Mouse (Mus musculus): ENCODE data around the gene Tmbim4. TPM values are rescaled to one million over a fixed set of nuclear protein-coding genes. Genes with fewer than 3 reads are reported as not detected.

The Tmbim4 gene
- polyA plus RNA-seq (2015; fragmentation: Nextera tagmentation; extraction: Ambion mirVana) = 75.4 and 81.2 TPM in 2 replicates

- WGBS (ENCODE audit: insufficient replicate concordance) = 2% methylated on average over 65 of the region's 65 CpGs
- peak within 1 kb of the TSS; percentile 53 for H3K27ac ChIP-seq (ENCODE audit: low read length)
- ATAC-seq (ENCODE audit: low read depth) = peak; percentile 85
Measured at GRCm38 (mm10) chr10:120201131-120201921, at the start of gene Tmbim4. TSS of gene Tmbim4 (plus strand) at chr10:120201590.

DNA sequence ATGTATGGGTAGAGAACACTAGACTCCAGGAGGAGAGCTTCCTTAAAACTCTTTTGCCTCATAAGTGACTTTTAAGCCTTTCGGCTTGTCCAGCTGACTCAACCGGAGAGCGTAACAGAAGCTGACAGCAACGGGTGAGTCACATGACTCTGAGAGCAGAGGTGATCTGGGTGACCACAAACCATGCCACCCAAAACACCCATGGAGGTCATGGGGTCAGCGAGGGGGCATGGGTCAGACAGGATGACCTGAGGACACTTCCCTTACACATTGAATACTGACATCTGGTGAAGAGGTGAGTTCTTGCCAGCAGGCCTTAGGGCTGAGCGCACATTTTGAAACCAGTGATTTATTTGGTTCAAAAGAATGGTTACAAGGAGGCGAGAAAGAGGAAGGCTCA, 49.7 kb upstream of the Tmbim4 start:
- Histone ChIP-seq H3K27me3 (ENCODE audit: control insufficient read depth, insufficient read depth, low read depth, low read length) (no peaks in the 10 kb centered on the region), H3K9me3 (replicated peaks; ENCODE audit: control insufficient read depth, low read length) (no peaks in the 10 kb centered on the region), H3K4me2 (ENCODE audit: low read depth, low read length) (no peak overlapping the region), H3K9ac (ENCODE audit: low read depth, low read length) (no peak overlapping the region), H3K27ac (ENCODE audit: low read length) (no peak overlapping the region), H3K4me1 (ENCODE audit: control insufficient read depth, low read depth, low read length) (no peaks in the 10 kb centered on the region), H3K36me3 (ENCODE audit: control insufficient read depth, insufficient read depth) (no peaks in the 10 kb centered on the region), H3K4me3 (ENCODE audit: low read depth, low read length) (no peak overlapping the region)
- ATAC-seq (ENCODE audit: low read depth) = no peak
- 76% methylated on average over 7 of the region's 7 CpGs for WGBS (ENCODE audit: insufficient replicate concordance)

More at GRCm38 (mm10) chr10:120201131-120201921, at the start of gene Tmbim4:
- peaks cover 12% of the 10 kb centered on the region for H3K27me3 ChIP-seq (ENCODE audit: control insufficient read depth, insufficient read depth, low read depth, low read length)
- peak within 1 kb of the TSS; percentile 69 for H3K4me3 ChIP-seq (ENCODE audit: low read depth, low read length)
- H3K9me3 ChIP-seq (replicated peaks; ENCODE audit: control insufficient read depth, low read length) = no peaks in the 10 kb centered on the region
- peak within 1 kb of the TSS; percentile 97 for H3K4me2 ChIP-seq (ENCODE audit: low read depth, low read length)
- H3K4me1 ChIP-seq (ENCODE audit: control insufficient read depth, low read depth, low read length) = peaks cover 10% of the 10 kb centered on the region
- peak within 1 kb of the TSS; percentile 58 for H3K9ac ChIP-seq (ENCODE audit: low read depth, low read length)
- no peaks in the 10 kb centered on the region for H3K36me3 ChIP-seq (ENCODE audit: control insufficient read depth, insufficient read depth)

DNA sequence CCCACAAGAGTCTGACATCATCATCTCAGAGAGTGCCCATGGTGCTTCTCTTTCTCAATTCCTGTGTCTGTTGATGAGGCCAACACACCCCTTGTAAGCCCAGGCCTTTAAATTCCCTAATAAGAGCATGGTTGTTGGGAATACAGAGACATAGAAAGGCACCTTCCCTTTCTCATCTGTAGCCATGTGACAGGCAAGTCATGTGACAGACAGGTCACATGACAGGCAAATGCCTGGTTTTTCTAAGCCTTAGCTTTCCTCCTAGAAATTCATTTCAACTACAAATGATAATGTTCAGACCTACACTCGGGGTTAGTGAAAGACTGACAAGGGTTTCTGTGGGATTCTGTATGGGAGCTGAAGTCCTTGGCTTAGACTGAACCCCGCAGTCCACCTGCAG, 47.5 kb upstream of the Tmbim4 start:
- WGBS (ENCODE audit: insufficient replicate concordance) = 66% methylated on average over 2 of the region's 2 CpGs
- no peaks in the 10 kb centered on the region for H3K27me3 ChIP-seq (ENCODE audit: control insufficient read depth, insufficient read depth, low read depth, low read length)
- ATAC-seq (ENCODE audit: low read depth) = no peak

GRCm38 (mm10) chr10:120160533-120160932, 40.9 kb upstream of the Tmbim4 start:
- H3K27me3 ChIP-seq (ENCODE audit: control insufficient read depth, insufficient read depth, low read depth, low read length) = no peaks in the 10 kb centered on the region
- H3K27ac ChIP-seq (ENCODE audit: low read length) = no peak overlapping the region
- no peak overlapping the region for H3K9ac ChIP-seq (ENCODE audit: low read depth, low read length)
- H3K9me3 ChIP-seq (replicated peaks; ENCODE audit: control insufficient read depth, low read length) = no peaks in the 10 kb centered on the region
- H3K4me1 ChIP-seq (ENCODE audit: control insufficient read depth, low read depth, low read length) = no peaks in the 10 kb centered on the region
- no peak overlapping the region for H3K4me3 ChIP-seq (ENCODE audit: low read depth, low read length)
- H3K4me2 ChIP-seq (ENCODE audit: low read depth, low read length) = no peak overlapping the region
- no peak for ATAC-seq (ENCODE audit: low read depth)
- WGBS (ENCODE audit: insufficient replicate concordance) = 72% methylated on average over 9 of the region's 9 CpGs
- H3K36me3 ChIP-seq (ENCODE audit: control insufficient read depth, insufficient read depth) = no peaks in the 10 kb centered on the region

More for the DNA sequence above, 47.5 kb upstream of the Tmbim4 start:
- H3K4me2 ChIP-seq (ENCODE audit: low read depth, low read length) = no peak overlapping the region
- no peaks in the 10 kb centered on the region for H3K36me3 ChIP-seq (ENCODE audit: control insufficient read depth, insufficient read depth)
- H3K4me3 ChIP-seq (ENCODE audit: low read depth, low read length) = no peak overlapping the region
- no peaks in the 10 kb centered on the region for H3K9me3 ChIP-seq (replicated peaks; ENCODE audit: control insufficient read depth, low read length)
- H3K27ac ChIP-seq (ENCODE audit: low read length) = no peak overlapping the region
- no peak overlapping the region for H3K9ac ChIP-seq (ENCODE audit: low read depth, low read length)
- H3K4me1 ChIP-seq (ENCODE audit: control insufficient read depth, low read depth, low read length) = no peaks in the 10 kb centered on the region

DNA sequence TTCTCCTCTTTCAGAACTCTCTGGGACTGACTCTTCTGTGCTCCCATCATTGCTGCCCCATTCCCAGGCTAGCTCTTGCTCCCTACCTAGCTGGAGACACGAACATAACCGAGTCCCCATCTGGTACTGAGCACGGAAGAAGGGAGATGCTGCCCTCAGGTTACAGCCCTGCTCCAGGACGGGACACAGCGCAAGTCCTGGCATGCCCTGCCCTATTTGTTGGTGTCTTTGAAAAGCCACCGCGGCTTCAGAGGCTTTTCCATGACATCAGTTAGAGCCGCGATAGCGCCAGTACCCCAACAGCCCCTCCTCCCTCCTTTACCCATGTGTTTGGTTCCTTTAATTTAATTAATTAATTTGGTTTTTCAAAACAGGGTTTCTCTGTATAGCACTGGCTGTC, 38.5 kb upstream of the Tmbim4 start:
- no peaks in the 10 kb centered on the region for H3K27me3 ChIP-seq (ENCODE audit: control insufficient read depth, insufficient read depth, low read depth, low read length)
- 81% methylated on average over 10 of the region's 10 CpGs for WGBS (ENCODE audit: insufficient replicate concordance)
- no peak overlapping the region for H3K9ac ChIP-seq (ENCODE audit: low read depth, low read length)
- H3K4me2 ChIP-seq (ENCODE audit: low read depth, low read length) = no peak overlapping the region
- no peaks in the 10 kb centered on the region for H3K36me3 ChIP-seq (ENCODE audit: control insufficient read depth, insufficient read depth)
- H3K4me1 ChIP-seq (ENCODE audit: control insufficient read depth, low read depth, low read length) = no peaks in the 10 kb centered on the region
- no peak overlapping the region for H3K27ac ChIP-seq (ENCODE audit: low read length)
- H3K9me3 ChIP-seq (replicated peaks; ENCODE audit: control insufficient read depth, low read length) = no peaks in the 10 kb centered on the region
- H3K4me3 ChIP-seq (ENCODE audit: low read depth, low read length) = no peak overlapping the region
- ATAC-seq (ENCODE audit: low read depth) = no peak

DNA sequence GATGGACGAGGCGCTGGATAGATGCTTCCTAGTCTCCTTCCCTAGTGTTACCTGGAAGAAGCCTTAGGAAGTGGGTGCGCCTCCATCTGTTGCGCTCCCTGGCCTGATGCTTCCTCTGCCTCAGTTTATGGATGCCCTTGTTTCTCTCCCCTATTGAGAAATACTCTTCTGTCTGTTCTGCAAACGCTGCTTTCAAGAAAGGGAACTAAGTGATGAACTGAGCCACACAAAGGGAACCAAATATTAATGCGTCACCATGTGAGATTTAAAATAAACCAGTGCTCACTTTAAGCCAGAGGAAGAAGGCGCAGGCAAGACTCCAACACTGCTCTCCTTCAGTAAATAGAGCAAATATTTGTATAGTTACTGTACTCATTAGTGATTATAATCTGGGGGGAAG, 37.9 kb upstream of the Tmbim4 start:
- ATAC-seq (ENCODE audit: low read depth) = no peak

DNA sequence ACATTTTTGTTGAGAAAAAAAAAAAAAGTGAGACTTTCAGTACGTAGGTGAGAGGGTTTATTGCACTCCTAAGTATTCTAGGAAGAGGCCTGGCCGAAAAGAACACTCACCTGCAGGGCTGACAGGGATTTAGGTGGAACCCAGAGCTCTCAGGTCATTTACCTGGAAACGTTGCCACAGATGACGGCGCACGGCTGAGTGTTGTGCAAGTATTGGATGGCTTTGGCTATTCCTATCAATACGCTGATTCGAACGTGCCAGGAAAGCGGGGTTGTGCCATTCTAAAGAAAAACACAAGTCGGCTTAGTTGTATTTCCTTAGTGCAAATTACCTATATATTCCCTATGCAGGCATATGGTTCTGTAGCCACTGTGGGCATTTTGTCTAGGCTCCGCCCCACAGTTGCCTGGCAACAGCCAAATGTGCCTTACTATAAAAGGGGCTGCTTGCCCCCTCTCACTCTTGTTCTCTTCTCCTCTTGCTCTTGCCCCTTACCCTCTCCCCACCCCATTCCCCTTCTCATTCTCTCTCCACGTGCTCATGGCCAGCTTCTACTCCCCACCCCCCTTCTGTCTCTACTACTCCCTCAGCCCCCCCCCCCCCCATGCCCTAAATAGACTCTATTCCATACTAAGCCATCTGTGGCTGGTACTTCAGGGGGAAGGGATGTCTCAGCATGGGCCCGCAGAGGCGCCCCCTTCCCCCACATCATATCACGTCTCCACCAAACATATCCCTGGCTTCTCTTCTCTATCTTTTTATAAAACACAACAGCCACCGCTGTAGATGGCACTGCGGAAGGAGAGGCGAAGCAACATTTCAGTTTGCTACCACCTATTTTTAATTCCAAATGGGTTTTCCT, 36.2 kb upstream of the Tmbim4 start:
- Histone ChIP-seq H3K4me1 (ENCODE audit: control insufficient read depth, low read depth, low read length) (no peaks in the 10 kb centered on the region; the same call in 1 of the 2 replicates), H3K9ac (ENCODE audit: low read depth, low read length) (no peak overlapping the region), H3K4me3 (ENCODE audit: low read depth, low read length) (no peak overlapping the region), H3K27me3 (ENCODE audit: control insufficient read depth, insufficient read depth, low read depth, low read length) (no peaks in the 10 kb centered on the region), H3K9me3 (replicated peaks; ENCODE audit: control insufficient read depth, low read length) (no peaks in the 10 kb centered on the region), H3K36me3 (ENCODE audit: control insufficient read depth, insufficient read depth) (no peaks in the 10 kb centered on the region), H3K4me2 (ENCODE audit: low read depth, low read length) (no peak overlapping the region), H3K27ac (ENCODE audit: low read length) (no peak overlapping the region)
- WGBS (ENCODE audit: insufficient replicate concordance) = 75% methylated on average over 19 of the region's 19 CpGs
- ATAC-seq (ENCODE audit: low read depth) = no peak

More for the DNA sequence above, 37.9 kb upstream of the Tmbim4 start:
- Histone ChIP-seq H3K4me1 (ENCODE audit: control insufficient read depth, low read depth, low read length) (no peaks in the 10 kb centered on the region; the same call in 1 of the 2 replicates), H3K27ac (ENCODE audit: low read length) (no peak overlapping the region), H3K9ac (ENCODE audit: low read depth, low read length) (no peak overlapping the region), H3K36me3 (ENCODE audit: control insufficient read depth, insufficient read depth) (no peaks in the 10 kb centered on the region), H3K27me3 (ENCODE audit: control insufficient read depth, insufficient read depth, low read depth, low read length) (no peaks in the 10 kb centered on the region), H3K4me3 (ENCODE audit: low read depth, low read length) (no peak overlapping the region), H3K9me3 (replicated peaks; ENCODE audit: control insufficient read depth, low read length) (no peaks in the 10 kb centered on the region), H3K4me2 (ENCODE audit: low read depth, low read length) (no peak overlapping the region)
- WGBS (ENCODE audit: insufficient replicate concordance) = 70% methylated on average over 7 of the region's 7 CpGs

GRCm38 (mm10) chr10:120165793-120166503, 35.4 kb upstream of the Tmbim4 start:
- no peak overlapping the region for H3K4me2 ChIP-seq (ENCODE audit: low read depth, low read length)
- no peaks in the 10 kb centered on the region for H3K9me3 ChIP-seq (replicated peaks; ENCODE audit: control insufficient read depth, low read length)
- no peaks in the 10 kb centered on the region; the same call in 1 of the 2 replicates for H3K4me1 ChIP-seq (ENCODE audit: control insufficient read depth, low read depth, low read length)
- H3K27ac ChIP-seq (ENCODE audit: low read length) = no peak overlapping the region
- H3K36me3 ChIP-seq (ENCODE audit: control insufficient read depth, insufficient read depth) = no peaks in the 10 kb centered on the region
- WGBS (ENCODE audit: insufficient replicate concordance) = 81% methylated on average over 17 of the region's 17 CpGs
- no peaks in the 10 kb centered on the region for H3K27me3 ChIP-seq (ENCODE audit: control insufficient read depth, insufficient read depth, low read depth, low read length)
- no peak overlapping the region for H3K9ac ChIP-seq (ENCODE audit: low read depth, low read length)
- no peak overlapping the region for H3K4me3 ChIP-seq (ENCODE audit: low read depth, low read length)
- no peak for ATAC-seq (ENCODE audit: low read depth)

All from liver, embryonic 16.5 days (tissue).